Mouse (Mus musculus): ENCODE data around the gene Olfr825. TPM values are rescaled to one million over a fixed set of nuclear protein-coding genes. Genes with fewer than 3 reads are reported as not detected.
"Not testable (repeated sequence)": the region's sequence is repeated elsewhere in the genome, so short reads cannot be mapped to it uniquely, and the experiment has no call there.

Gene Olfr825
- total RNA-seq (2021) = not detected
- long read RNA-seq, experiment 1 = 0 reads
- long read RNA-seq, experiment 2 = 0 reads

DNA sequence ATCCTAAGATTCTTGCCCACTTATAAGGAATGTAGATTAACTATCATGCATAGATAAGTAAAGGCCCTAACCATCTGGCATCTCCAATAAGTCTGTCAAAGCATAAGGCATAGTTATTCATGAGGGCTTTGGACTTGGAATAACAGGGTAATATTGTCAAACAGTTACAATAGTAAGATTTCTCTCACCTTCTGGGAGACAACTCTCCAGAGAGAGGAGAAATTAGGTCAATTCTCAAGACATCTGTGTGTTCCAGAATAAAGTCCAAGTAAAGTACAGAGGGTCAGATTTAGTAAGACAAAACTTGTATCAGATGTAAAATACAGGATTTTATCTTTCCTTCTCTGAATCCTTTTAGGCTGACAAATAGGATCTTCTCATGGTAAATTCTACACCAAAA lies at the start of gene Olfr825:
Olfr825 (minus strand) TSS at position 101 of the 400 bp plus-strand sequence.
- DNase-seq (ENCODE audit: low spot score) = no peak

DNA sequence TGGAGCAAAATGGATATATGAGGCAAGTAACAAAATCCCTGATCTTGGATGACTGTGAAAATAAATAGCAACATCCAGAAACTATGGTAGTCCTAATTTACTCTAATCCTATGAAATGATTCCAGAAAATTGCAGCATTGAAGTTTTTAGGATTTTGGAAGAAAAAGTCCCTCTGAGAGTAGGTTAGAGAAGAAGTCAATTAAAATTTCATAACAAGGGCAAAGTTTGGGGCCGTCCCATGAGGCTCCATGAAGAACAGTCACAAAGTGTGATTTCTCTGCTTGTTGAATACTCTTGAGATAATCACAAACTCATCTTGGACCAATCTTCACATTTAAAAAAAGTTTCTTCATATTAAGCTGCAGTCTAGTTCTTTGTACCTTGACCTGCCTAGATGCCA lies 47.7 kb upstream of the Olfr825 start, which contains the start of gene Olfr827:
Olfr827 (minus strand) TSS at position 101 of the 400 bp plus-strand sequence.
- DNase-seq (ENCODE audit: low spot score) = no peak

DNA sequence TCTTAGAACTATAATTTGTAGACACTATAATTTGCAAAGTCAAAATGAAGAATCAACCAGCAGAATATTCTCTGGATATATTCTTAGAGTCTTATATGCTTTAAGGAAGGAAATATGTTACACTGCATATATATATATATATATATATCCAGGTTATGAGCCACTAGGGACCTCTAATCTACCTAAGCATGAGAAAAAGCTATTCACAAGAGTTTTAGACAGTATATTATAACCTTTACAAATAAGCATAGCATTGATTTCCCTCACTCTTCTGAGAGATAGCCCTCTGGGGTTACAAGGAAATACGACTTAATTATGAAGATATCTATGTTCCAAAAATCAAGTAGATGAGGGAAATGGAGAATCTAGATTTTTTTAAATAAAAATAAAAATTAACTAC lies 17.5 kb upstream of the Olfr825 start, which contains the start of gene Olfr826:
Olfr826 (minus strand) TSS at position 101 of the 400 bp plus-strand sequence.
- DNase-seq (ENCODE audit: low spot score) = no peak

DNA sequence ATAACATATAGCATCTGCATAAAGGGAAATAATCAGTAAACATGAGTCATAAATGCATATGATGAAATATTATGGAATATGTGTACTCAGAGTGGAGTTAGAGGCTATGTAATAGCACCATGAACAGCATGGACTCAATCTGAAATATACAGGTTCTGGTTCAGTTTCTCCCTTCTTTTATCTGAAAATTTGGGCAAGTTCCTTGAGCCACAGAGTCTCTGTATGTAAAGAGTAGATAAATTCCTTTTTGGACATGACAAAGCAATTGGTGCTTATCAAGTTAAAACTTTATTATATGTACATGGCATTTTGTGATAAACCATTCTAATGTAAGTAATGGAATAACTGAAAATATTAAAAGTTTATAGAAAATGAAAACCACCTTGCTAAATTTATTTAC lies 1.4 kb downstream of the Olfr825 start:
- DNase-seq (ENCODE audit: low spot score) = no peak

DNA sequence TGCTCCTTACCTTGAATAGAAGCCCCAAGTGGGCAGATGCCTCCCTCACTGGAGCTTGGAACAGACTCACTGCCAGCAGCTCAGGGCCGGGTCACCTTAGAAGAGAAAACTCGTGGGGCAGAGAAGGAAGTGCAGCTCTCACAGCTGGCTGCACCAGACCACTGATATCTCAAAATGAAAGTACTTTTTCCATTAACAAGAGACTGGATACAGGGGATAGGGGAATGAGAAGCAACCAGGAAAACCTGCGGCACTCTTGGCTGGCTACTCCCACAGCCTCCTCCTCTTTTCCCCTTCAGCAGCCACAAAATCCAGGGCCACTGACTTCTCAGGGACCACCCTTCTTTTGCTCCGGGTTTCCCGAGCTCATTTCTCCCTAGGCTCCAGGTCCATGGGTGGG lies 22.4 kb downstream of the Olfr825 start:
- no peak for DNase-seq (ENCODE audit: low spot score)

DNA sequence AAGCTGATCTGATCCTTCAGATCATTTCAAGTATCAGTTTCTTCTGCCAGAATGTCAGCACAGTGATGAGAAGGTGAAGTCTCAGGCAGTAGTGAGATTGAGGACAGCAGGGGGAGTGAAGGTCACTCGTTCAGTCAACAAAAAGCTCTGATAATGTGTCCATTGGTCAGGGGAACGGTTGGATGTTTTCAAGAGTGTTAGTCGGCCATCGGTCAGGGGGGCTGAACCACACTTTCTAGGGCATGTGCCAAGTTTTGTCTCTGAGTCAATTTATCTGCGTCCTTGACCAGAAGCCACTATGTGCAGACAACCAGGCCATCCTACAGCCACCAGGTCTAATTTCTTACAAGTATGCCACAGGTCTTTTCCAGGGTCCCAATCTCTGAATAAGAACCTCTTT lies 24.1 kb downstream of the Olfr825 start:
- DNase-seq (ENCODE audit: low spot score) = not testable (repeated sequence)

DNA sequence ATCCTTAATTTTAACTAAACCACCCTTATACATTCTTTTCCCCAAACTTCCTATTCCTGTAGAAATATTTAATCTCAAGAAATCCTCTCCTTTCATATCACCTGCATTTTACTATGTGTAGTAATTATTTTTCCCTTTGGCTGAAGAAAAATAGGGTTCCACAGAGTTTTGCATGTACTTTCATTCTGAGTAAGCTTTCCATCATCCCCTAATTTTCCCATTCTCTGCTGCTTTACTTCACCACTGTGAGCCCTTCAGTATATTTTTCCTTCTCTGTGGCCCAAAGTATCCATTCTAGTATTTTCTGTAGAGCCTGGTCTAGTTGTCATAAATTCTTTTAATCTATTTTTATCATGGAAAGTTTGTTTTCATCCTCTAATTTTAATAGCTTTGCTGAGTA lies 31.8 kb downstream of the Olfr825 start:
- DNase-seq (ENCODE audit: low spot score) = no peak

DNA sequence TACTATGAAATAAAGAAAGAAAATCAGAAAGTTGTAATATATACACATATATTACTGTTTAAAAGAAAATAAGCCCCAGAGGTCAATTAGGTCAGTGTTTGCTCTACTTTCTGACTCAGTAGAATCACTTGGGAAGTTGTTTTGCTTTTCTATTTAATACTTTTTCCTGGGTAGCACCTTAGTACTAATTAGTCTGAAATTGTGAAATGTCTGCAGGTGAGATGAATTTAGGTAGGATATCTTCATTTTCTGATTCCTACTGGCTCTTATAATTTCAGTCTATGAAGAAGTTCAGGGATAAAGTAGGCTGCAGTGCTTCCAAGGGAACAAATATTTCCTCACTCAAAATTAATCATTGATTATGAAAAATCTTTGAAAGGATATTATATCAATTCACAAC lies 36.7 kb downstream of the Olfr825 start, which contains the start of gene Olfr824:
Olfr824 (minus strand) TSS at position 101 of the 400 bp plus-strand sequence.
- DNase-seq (ENCODE audit: low spot score) = not testable (repeated sequence)

DNA sequence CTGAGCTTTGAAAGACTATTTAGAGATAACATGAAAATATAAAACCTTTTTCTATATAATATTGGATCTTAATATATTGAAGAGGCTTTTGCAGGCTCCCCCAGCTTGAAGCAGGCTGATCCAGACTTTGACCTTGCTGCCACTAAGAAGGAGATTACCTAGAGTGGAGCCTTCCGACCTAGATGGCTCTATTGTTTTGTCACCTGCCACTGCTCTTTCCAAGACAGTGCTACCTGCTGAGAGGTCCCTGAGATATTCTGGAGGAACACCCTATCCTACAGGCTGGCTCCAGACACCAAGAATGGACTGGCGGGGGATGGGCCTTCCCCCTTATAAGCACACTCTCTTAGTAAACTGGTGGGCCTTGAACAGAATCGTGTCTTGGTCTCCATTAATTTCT lies 50.5 kb downstream of the Olfr825 start:
- DNase-seq (ENCODE audit: low spot score) = not testable (repeated sequence)

DNA sequence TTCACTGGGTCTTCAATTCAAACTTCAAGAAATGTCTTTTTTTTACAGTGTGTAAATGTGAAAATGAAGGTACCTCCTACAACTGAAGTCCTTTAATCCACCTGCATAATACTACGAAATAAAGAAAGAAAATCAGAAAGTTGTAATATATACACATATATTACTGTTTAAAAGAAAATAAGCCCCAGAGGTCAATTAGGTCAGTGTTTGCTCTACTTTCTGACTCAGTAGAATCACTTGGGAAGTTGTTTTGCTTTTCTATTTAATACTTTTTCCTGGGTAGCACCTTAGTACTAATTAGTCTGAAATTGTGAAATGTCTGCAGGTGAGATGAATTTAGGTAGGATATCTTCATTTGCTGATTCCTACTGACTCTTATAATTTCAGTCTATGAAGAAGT lies 51.3 kb downstream of the Olfr825 start, which contains the start of gene Olfr823:
Olfr823 (minus strand) TSS at position 101 of the 400 bp plus-strand sequence.
- not testable (repeated sequence) for DNase-seq (ENCODE audit: low spot score)

Other genes with a start within 250 kb of the Olfr825 start
- not detected for gene Olfr818, start 217.7 kb downstream of the Olfr825 start, total RNA-seq (2021)
- gene Olfr819, start 199.5 kb downstream of the Olfr825 start, total RNA-seq (2021) = not detected
- not detected for gene Olfr247, start 190.6 kb downstream of the Olfr825 start, total RNA-seq (2021)
- not detected for gene Gm10310, start 181.7 kb downstream of the Olfr825 start, total RNA-seq (2021)
- gene Olfr820, start 154.1 kb downstream of the Olfr825 start, total RNA-seq (2021) = not detected
- not detected for gene Olfr821, start 136.4 kb downstream of the Olfr825 start, total RNA-seq (2021)
- gene Olfr822, start 95.6 kb downstream of the Olfr825 start, total RNA-seq (2021) = not detected
- gene Olfr823, start 51.4 kb downstream of the Olfr825 start, total RNA-seq (2021) = not detected
- not detected for gene Olfr824, start 36.8 kb downstream of the Olfr825 start, total RNA-seq (2021)
- not detected for gene Olfr826, start 17.4 kb upstream of the Olfr825 start, total RNA-seq (2021)
- gene Olfr827, start 47.6 kb upstream of the Olfr825 start, total RNA-seq (2021) = not detected
- gene Neurod4, start 113.5 kb upstream of the Olfr825 start, total RNA-seq (2021) = not detected
- gene Tespa1, start 156.1 kb upstream of the Olfr825 start, total RNA-seq (2021) = under 1 TPM; 0.18 to 0.47 TPM
- not detected for gene Vmn2r84, start 227.6 kb upstream of the Olfr825 start, total RNA-seq (2021)

Measured in gastrocnemius, adult 18-20 months (tissue).